8 mouse cellular contexts compared by ENCODE assay signal in the genomic region with DNA sequence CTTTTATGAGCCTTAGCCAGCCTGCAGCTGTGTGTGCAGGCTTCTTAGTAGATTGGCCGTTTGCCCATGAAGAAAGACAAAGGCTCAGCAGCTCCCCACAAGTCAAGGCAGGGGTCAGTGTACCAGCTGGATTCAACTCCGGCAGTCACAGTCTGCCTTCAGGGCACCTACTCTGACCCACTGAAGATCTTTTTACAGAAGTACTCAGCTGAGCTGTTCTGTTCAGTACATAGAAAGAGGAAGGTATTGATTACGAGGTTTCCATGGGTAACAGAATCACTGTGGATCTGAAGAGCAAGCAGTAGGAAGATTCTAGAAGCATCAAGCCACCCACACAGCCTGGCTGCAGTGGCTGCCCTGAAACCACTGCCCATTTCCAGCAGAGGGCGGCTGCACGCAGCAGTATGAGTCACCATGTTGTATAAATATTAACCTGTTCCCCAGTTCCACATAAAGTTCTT.
DNase-seq lines count a peak whose midpoint lies in the region; ATAC-seq and TF ChIP-seq lines count a peak whose summit lies in the region.

No protein-coding gene starts in this region.

- H3K27ac ChIP-seq in intestine, embryonic 15.5 days: no peak overlapping the region
- no peak overlapping the region for H3K27ac ChIP-seq in liver, postnatal 0 days (ENCODE audit: low read depth)

- 35% methylated on average over 5 of the region's 5 CpGs for WGBS in intestine, embryonic 15.5 days
- WGBS in liver, postnatal 0 days (ENCODE audit: insufficient replicate concordance): 56% methylated on average over 5 of the region's 5 CpGs

- no peaks in the 10 kb centered on the region for H3K36me3 ChIP-seq in intestine, embryonic 15.5 days
- no peaks in the 10 kb centered on the region; the same call in 1 of the 2 replicates for H3K36me3 ChIP-seq in liver, postnatal 0 days (replicated peaks; ENCODE audit: insufficient read depth, low read length)

- TF ChIP-seq CTCF in liver, postnatal 0 days (IDR thresholded peaks at IDR 0.05; ENCODE audit: low read depth): peak; percentile 60

- no peaks in the 10 kb centered on the region for H3K9me3 ChIP-seq in intestine, embryonic 15.5 days
- no peaks in the 10 kb centered on the region for H3K9me3 ChIP-seq in liver, postnatal 0 days (ENCODE audit: low read length)

- no peaks in the 10 kb centered on the region for H3K27me3 ChIP-seq in intestine, embryonic 15.5 days (replicated peaks)
- H3K27me3 ChIP-seq in liver, postnatal 0 days (ENCODE audit: insufficient read depth, low read length): no peaks in the 10 kb centered on the region

- H3K9ac ChIP-seq in intestine, embryonic 15.5 days: no peak overlapping the region
- no peak overlapping the region for H3K9ac ChIP-seq in liver, postnatal 0 days (replicated peaks)

- TF ChIP-seq EP300 in liver, postnatal 0 days (IDR thresholded peaks at IDR 0.05; ENCODE audit: low read depth): no peak

- no peak overlapping the region for H3K4me2 ChIP-seq in intestine, embryonic 15.5 days (replicated peaks)
- H3K4me2 ChIP-seq in liver, postnatal 0 days (ENCODE audit: low read depth, low read length): no peak overlapping the region

- ATAC-seq in intestine, embryonic 15.5 days: peak; percentile 93
- peak; percentile 82 for ATAC-seq in liver, postnatal 0 days

- H3K4me1 ChIP-seq in intestine, embryonic 15.5 days (replicated peaks): 0 out of 2 replicates have a peak, but pooled peaks cover 3% of the 10 kb centered on the region
- 0 out of 2 replicates have a peak, but pooled peaks cover 2% of the 10 kb centered on the region for H3K4me1 ChIP-seq in liver, postnatal 0 days (ENCODE audit: insufficient read depth)

- peak; percentile 8 to 29 for DNase-seq in heart, adult 18-20 months
- no peak for DNase-seq in heart, adult 9 months (ENCODE audit: low spot score in 2 of 2)
- peak; percentile 71 for DNase-seq in Muller cell, postnatal 12 days (ENCODE audit: inconsistent ontology term)
- peak; percentile 7 for DNase-seq in embryo, embryonic 11.5 days (ENCODE audit: low read depth, low spot score)
- no peak for DNase-seq in liver, postnatal 0 days
- DNase-seq in right cerebral cortex, postnatal 14 days: peak; percentile 38
- no peak for DNase-seq in ovary, postnatal 14 days (ENCODE audit: low spot score)

- no peak overlapping the region for H3K4me3 ChIP-seq in intestine, embryonic 15.5 days (replicated peaks)
- H3K4me3 ChIP-seq in liver, postnatal 0 days (ENCODE audit: low read depth, low read length): no peak overlapping the region

Comparison
In these comparisons a context has a peak if more than half of its experiments do, and no peak if none do; other contexts are left out.
1. DNase-seq: peak in heart, adult 18-20 months (2 of 2), Muller cell, postnatal 12 days (single experiment), embryo, embryonic 11.5 days (single experiment) and right cerebral cortex, postnatal 14 days (single experiment); none in heart, adult 9 months (0 of 2), liver, postnatal 0 days (single experiment) and ovary, postnatal 14 days (single experiment).